Mouse (Mus musculus): Measurements from ENCODE around the gene Psrc1. TPM values are rescaled to one million over a fixed set of nuclear protein-coding genes. Genes with fewer than 3 reads are reported as not detected.

Gene Psrc1
- polyA plus RNA-seq, 1 experiment from 2014 or later = 8.3 TPM

- peak overlapping the region; percentile 38 for H3K9ac ChIP-seq (ENCODE audit: low read length)
- DNase-seq (ENCODE audit: low spot score) (no peak), ATAC-seq (ENCODE audit: low FRiP score, low TSS enrichment) (0 out of 2 replicates have a peak, but pooled peaks have one; percentile 1)
- TF ChIP-seq EP300 (optimal IDR thresholded peaks at IDR 0.05) (no peak), CTCF (IDR thresholded peaks at IDR 0.05; ENCODE audit: low read depth) (no peak)
- peaks cover 7% of the 10 kb centered on the region for H3K4me1 ChIP-seq (replicated peaks; ENCODE audit: control insufficient read depth, insufficient read depth)
- H3K27me3 ChIP-seq (ENCODE audit: control insufficient read depth, insufficient read depth, low read length) = no peaks in the 10 kb centered on the region
- peak overlapping the region; percentile 24; the same call in 1 of the 2 replicates for H3K27ac ChIP-seq (replicated peaks)
- H3K36me3 ChIP-seq (ENCODE audit: control insufficient read depth, insufficient read depth, low read length) = no peaks in the 10 kb centered on the region; the same call in 1 of the 2 replicates
- no peak overlapping the region for H3K4me3 ChIP-seq (ENCODE audit: low read depth, low read length)
- H3K4me2 ChIP-seq (replicated peaks; ENCODE audit: low read depth) = peak overlapping the region; percentile 35
- WGBS = 48% methylated on average over 5 of the region's 5 CpGs
- no peaks in the 10 kb centered on the region for H3K9me3 ChIP-seq (ENCODE audit: control insufficient read depth, low read length)
These were observed 27.6 kb downstream of the Psrc1 start for GRCm38 (mm10) chr3:108411026-108411753.

GRCm38 (mm10) chr3:108411754-108412121 is 28.1 kb downstream of the Psrc1 start:
- Histone ChIP-seq H3K9ac (ENCODE audit: low read length) (peak overlapping the region; percentile 38), H3K27ac (replicated peaks) (peak overlapping the region; percentile 53; the same call in 1 of the 2 replicates), H3K9me3 (ENCODE audit: control insufficient read depth, low read length) (no peaks in the 10 kb centered on the region), H3K36me3 (ENCODE audit: control insufficient read depth, insufficient read depth, low read length) (no peaks in the 10 kb centered on the region; the same call in 1 of the 2 replicates), H3K4me2 (replicated peaks; ENCODE audit: low read depth) (peak overlapping the region; percentile 35), H3K27me3 (ENCODE audit: control insufficient read depth, insufficient read depth, low read length) (no peaks in the 10 kb centered on the region), H3K4me3 (ENCODE audit: low read depth, low read length) (no peak overlapping the region), H3K4me1 (replicated peaks; ENCODE audit: control insufficient read depth, insufficient read depth) (peaks cover 7% of the 10 kb centered on the region)
- DNase-seq (ENCODE audit: low spot score) = peak; percentile 59
- TF ChIP-seq CTCF (IDR thresholded peaks at IDR 0.05; ENCODE audit: low read depth) (no peak), EP300 (optimal IDR thresholded peaks at IDR 0.05) (no peak)
- peak; percentile 10; the same call in 1 of the 2 replicates for ATAC-seq (ENCODE audit: low FRiP score, low TSS enrichment)
- WGBS = 44% methylated on average over 8 of the region's 8 CpGs

GRCm38 (mm10) chr3:108413634-108414360 is 30.2 kb downstream of the Psrc1 start:
- Histone ChIP-seq H3K4me1 (replicated peaks; ENCODE audit: control insufficient read depth, insufficient read depth) (peaks cover 7% of the 10 kb centered on the region), H3K36me3 (ENCODE audit: control insufficient read depth, insufficient read depth, low read length) (no peaks in the 10 kb centered on the region), H3K4me2 (replicated peaks; ENCODE audit: low read depth) (no peak overlapping the region), H3K9ac (ENCODE audit: low read length) (no peak overlapping the region), H3K9me3 (ENCODE audit: control insufficient read depth, low read length) (no peaks in the 10 kb centered on the region), H3K27ac (replicated peaks) (no peak overlapping the region), H3K27me3 (ENCODE audit: control insufficient read depth, insufficient read depth, low read length) (no peaks in the 10 kb centered on the region), H3K4me3 (ENCODE audit: low read depth, low read length) (no peak overlapping the region)
- TF ChIP-seq EP300 (optimal IDR thresholded peaks at IDR 0.05) = no peak
- TF ChIP-seq CTCF (IDR thresholded peaks at IDR 0.05; ENCODE audit: low read depth) = no peak
- DNase-seq (ENCODE audit: low spot score) = no peak
- ATAC-seq (ENCODE audit: low FRiP score, low TSS enrichment) = no peak
- WGBS = 97% methylated on average over 35 of the region's 35 CpGs

GRCm38 (mm10) chr3:108414857-108415830 is 31.5 kb downstream of the Psrc1 start, which contains the start of gene Celsr2:
Celsr2 (minus strand) TSS chr3:108415552.
- 0 out of 2 replicates have a peak, but pooled peaks have one; percentile 12 for ATAC-seq (ENCODE audit: low FRiP score, low TSS enrichment)
- WGBS = 7% methylated on average over 54 of the region's 67 CpGs
- Histone ChIP-seq H3K9me3 (ENCODE audit: control insufficient read depth, low read length) (no peaks in the 10 kb centered on the region), H3K36me3 (ENCODE audit: control insufficient read depth, insufficient read depth, low read length) (no peaks in the 10 kb centered on the region), H3K27ac (replicated peaks) (peak within 1 kb of the TSS; percentile 61), H3K27me3 (ENCODE audit: control insufficient read depth, insufficient read depth, low read length) (no peaks in the 10 kb centered on the region), H3K4me1 (replicated peaks; ENCODE audit: control insufficient read depth, insufficient read depth) (peaks cover 7% of the 10 kb centered on the region), H3K9ac (ENCODE audit: low read length) (peak within 1 kb of the TSS; percentile 76), H3K4me2 (replicated peaks; ENCODE audit: low read depth) (peak within 1 kb of the TSS; percentile 100), H3K4me3 (ENCODE audit: low read depth, low read length) (peak within 1 kb of the TSS; percentile 61)
- no peak for TF ChIP-seq CTCF (IDR thresholded peaks at IDR 0.05; ENCODE audit: low read depth)
- TF ChIP-seq EP300 (optimal IDR thresholded peaks at IDR 0.05) = no peak
- peak; percentile 43 for DNase-seq (ENCODE audit: low spot score)

DNA sequence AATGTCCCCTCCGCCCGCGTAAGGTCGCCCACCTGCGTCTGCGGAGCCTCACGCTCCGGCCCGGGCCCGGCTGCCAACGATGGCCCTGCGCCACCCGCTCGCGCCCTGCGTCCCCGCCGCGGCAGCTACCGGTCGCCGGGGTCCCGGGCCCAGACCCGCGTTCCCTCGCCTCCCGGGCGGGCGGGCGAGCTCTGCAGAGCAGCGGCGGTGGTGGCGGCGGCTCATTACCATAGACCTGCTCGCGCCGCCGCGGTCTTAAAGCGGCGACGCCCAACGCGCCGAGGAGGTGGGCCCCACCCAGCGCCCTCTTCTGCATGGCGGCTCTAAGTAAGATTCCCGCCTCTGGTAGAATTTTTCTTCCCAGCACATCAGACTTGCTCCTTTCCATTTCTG is 32.2 kb downstream of the Psrc1 start:
- WGBS = under 1% methylated on average over 41 of the region's 48 CpGs
- ATAC-seq (ENCODE audit: low FRiP score, low TSS enrichment) (peak; percentile 82), DNase-seq (ENCODE audit: low spot score) (peak; percentile 87)
- Histone ChIP-seq H3K4me3 (ENCODE audit: low read depth, low read length) (peak overlapping the region; percentile 61), H3K9ac (ENCODE audit: low read length) (peak overlapping the region; percentile 76), H3K4me2 (replicated peaks; ENCODE audit: low read depth) (peak overlapping the region; percentile 100), H3K27ac (replicated peaks) (peak overlapping the region; percentile 61), H3K27me3 (ENCODE audit: control insufficient read depth, insufficient read depth, low read length) (no peaks in the 10 kb centered on the region), H3K4me1 (replicated peaks; ENCODE audit: control insufficient read depth, insufficient read depth) (peaks cover 7% of the 10 kb centered on the region), H3K36me3 (ENCODE audit: control insufficient read depth, insufficient read depth, low read length) (no peaks in the 10 kb centered on the region), H3K9me3 (ENCODE audit: control insufficient read depth, low read length) (no peaks in the 10 kb centered on the region)
- no peak; the same call in 1 of the 2 replicates for TF ChIP-seq CTCF (IDR thresholded peaks at IDR 0.05; ENCODE audit: low read depth)
- TF ChIP-seq EP300 (optimal IDR thresholded peaks at IDR 0.05) = no peak

Measured in stomach, postnatal 0 days (tissue).